Mouse (Mus musculus) layer of hippocampus, adult 6 months (tissue): ENCODE measurements around the gene Rhox2a. TPM values are rescaled to one million over a fixed set of nuclear protein-coding genes. Genes with fewer than 3 reads are reported as not detected.

Experiments
- long read RNA-seq, 2 experiments: library from polyadenylated mRNA; unstranded; transcript quantifications; one replicate each; pipeline ENCODE4 v2.0.0; 2019 to 2020
- polyA plus RNA-seq: library from polyadenylated mRNA; unstranded; fragments of <200 nt; fragmentation: Nextera tagmentation; gene quantifications from 2 replicates; pipeline ENCODE4 v1.2.3, GENCODE M21; 2021

Rhox2a gene
- polyA plus RNA-seq = not detected in 2 replicates
- long read RNA-seq, experiment 1 = 0 reads
- long read RNA-seq, experiment 2 = 0 reads

DNA sequence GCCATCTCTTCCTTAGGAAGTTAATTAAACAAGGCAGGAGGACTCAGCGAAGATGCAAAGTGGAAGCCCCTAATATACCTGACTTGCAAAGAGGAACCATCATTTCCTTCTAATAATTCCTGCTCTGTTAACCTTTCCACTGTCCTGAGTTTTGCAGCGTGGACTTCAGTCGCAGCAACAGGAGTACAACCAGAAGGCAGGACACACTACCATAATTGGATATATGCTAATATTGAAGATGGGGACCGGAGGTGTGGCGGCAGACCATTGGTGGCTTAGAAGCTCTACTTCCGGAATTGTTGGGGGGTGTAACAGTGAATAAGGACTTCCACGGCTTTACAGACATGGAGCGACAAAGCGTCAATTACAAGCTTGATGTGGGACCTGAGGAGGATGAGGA is at the start of gene Rhox2a:
TSS of gene Rhox2a (plus strand) at position 301 of the 400 bp plus-strand sequence.

GRCm38 (mm10) chrX:37210941-37211340 is 33.8 kb upstream of the Rhox2a start, which contains the start of gene Gm9:
Gm9 (minus strand) TSS chrX:37211041.

GRCm38 (mm10) chrX:37222158-37222557 is 22.6 kb upstream of the Rhox2a start, which contains the start of gene Rhox1:
Rhox1 (minus strand) TSS chrX:37222258.

DNA sequence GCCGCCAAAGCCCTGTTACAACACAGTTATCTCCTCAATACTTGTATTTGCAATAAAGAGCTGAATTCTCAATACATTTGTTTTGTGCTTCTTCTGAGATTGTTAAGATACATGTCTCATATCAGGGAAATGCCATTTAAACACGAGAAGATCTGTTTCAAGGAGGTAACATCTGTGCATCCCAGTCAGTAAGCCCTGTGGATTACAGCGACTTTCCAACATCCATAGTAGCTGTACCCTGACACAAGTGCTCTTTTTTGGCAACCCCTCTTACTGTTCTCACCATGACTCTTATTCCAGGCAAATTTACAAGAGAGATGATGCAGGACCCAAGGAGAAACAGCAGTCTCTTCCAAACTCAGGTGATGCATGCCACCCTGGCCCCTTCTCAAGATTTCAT is 4.8 kb downstream of the Rhox2a start, which contains the start of gene Rhox3a:
TSS of gene Rhox3a (plus strand) at position 301 of the 400 bp plus-strand sequence.

DNA sequence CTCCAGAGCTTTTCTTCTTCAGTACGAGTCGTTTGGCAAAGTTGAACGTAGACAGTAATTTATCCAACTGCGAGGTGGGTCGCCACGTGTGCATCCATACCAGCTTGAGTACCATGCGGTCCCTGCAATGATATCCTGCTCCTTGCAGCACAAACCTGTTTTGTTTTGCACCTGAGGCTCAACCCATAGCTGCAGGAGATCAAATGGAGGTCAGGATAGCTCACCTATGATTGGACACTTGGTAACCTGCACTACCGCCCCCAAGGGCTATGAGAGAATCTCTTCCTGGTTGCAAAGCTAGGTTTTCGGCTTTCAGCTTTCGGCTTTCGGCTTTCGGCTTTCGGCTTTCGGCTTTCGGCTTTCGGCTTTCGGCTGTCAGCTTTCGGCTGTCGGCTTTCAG is 20.3 kb downstream of the Rhox2a start, which contains the start of gene Rhox4a:
TSS of gene Rhox4a (plus strand) at position 301 of the 400 bp plus-strand sequence.

Other genes starting within 250 kb of the Rhox2a start
- not detected in 2 replicates for gene Sowahd, start 196.1 kb upstream of the Rhox2a start, polyA plus RNA-seq
- gene Rpl39, start 159.6 kb upstream of the Rhox2a start, polyA plus RNA-seq = 1,190 and 1,219 TPM in 2 replicates
- 9.2 and 10.0 TPM in 2 replicates for gene Upf3b, start 134.7 kb upstream of the Rhox2a start, polyA plus RNA-seq
- 8.8 and 9.7 TPM in 2 replicates for gene Nkap, start 118.2 kb upstream of the Rhox2a start, polyA plus RNA-seq
- 0.26 and 0.53 TPM in 2 replicates for gene Akap14, start 76.1 kb upstream of the Rhox2a start, polyA plus RNA-seq
- gene Ndufa1, start 53.8 kb upstream of the Rhox2a start, polyA plus RNA-seq = 1,377 and 1,764 TPM in 2 replicates
- gene Rnf113a1, start 53.7 kb upstream of the Rhox2a start, polyA plus RNA-seq = 13.3 and 15.8 TPM in 2 replicates
- not detected in 2 replicates for gene Gm9, start 33.9 kb upstream of the Rhox2a start, polyA plus RNA-seq
- gene Rhox1, start 22.7 kb upstream of the Rhox2a start, polyA plus RNA-seq = not detected in 2 replicates
- not detected in 2 replicates for gene Rhox3a, start 4.9 kb downstream of the Rhox2a start, polyA plus RNA-seq
- gene Rhox4a, start 20.4 kb downstream of the Rhox2a start, polyA plus RNA-seq = not detected in 2 replicates
- gene Rhox3a2, start 135.1 kb downstream of the Rhox2a start, polyA plus RNA-seq = not detected in 2 replicates
- gene Rhox4a2, start 145.9 kb downstream of the Rhox2a start, polyA plus RNA-seq = not detected in 2 replicates
- not detected in 2 replicates for gene Rhox2b, start 167.1 kb downstream of the Rhox2a start, polyA plus RNA-seq
- not detected in 2 replicates for gene Rhox4b, start 187.5 kb downstream of the Rhox2a start, polyA plus RNA-seq
- gene Rhox2c, start 208.7 kb downstream of the Rhox2a start, polyA plus RNA-seq = not detected in 2 replicates
- not detected in 2 replicates for gene Rhox3c, start 213.6 kb downstream of the Rhox2a start, polyA plus RNA-seq
- not detected in 2 replicates for gene Rhox4c, start 235.4 kb downstream of the Rhox2a start, polyA plus RNA-seq
- gene Rhox2d, start 248.5 kb downstream of the Rhox2a start, polyA plus RNA-seq = not detected in 2 replicates